Mouse (Mus musculus): ENCODE data around the gene C1qtnf1. TPM values are rescaled to one million over a fixed set of nuclear protein-coding genes. Genes with fewer than 3 reads are reported as not detected.

The C1qtnf1 gene
- polyA plus RNA-seq, 1 experiment from 2014 or later: 15.9 TPM

DNA sequence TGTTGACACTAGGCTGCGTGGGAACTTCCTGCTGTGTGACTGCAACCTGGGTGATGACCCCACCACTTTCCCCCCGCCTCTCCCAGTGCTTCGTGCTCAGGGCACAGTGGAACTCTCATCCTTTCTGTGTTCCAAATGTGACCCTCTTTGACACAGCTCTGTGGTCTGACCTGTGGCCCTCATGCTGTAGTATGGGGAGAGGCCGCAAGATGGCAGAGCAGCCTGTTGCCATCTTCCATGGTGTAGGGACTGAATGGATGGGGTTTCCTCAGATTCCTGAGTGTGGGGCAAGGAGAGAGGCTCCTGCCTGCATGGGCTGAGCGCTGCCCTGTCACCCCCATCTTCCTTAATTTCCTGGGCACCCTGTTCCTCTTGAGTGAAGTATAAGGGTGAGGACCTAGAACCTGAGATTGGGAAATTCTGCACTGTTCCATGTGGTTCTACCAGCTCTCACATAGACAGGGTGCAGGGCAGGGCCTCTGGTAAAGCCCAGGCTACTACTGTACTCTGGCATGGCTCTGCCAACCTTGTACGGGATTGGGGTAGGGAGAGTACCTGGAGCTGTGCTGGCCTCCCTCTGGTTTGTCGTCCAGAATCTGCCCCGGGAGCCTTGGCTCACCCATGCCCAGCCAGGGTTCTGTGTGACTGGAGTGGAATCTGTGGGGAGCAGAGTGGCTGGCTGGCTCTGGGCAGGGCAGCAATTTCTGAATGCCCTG lies 60.3 kb downstream of the C1qtnf1 start:
- DNase-seq (ENCODE audit: low spot score): no peak
- WGBS: 70% methylated on average over 8 of the region's 8 CpGs

DNA sequence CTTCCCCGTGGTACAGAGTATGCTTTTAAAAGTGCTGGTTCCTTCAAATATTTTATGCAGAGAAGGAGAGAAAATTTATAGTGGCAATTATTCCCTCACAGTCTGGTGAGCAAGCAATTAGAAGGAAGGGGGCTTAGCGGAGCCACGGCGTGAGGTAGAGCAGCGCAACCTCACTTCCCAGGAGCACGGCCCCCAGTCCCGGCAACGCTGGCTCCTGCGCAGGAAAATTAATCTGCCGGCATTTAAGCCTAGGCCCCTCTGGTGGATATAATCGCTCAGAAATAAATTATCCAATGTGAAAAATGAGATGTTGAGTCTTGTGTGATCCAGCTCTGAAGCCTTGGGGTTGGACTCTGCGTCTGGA lies 60.9 kb downstream of the C1qtnf1 start:
- Histone ChIP-seq H3K4me3 (ENCODE audit: low read depth, low read length) (no peak overlapping the region), H3K27ac (replicated peaks; ENCODE audit: low read depth, low read length) (no peak overlapping the region), H3K4me2 (ENCODE audit: low read depth, low read length) (no peak overlapping the region), H3K27me3 (replicated peaks; ENCODE audit: control insufficient read depth, insufficient read depth, low read length) (no peaks in the 10 kb centered on the region), H3K9me3 (ENCODE audit: control insufficient read depth, low read length) (no peaks in the 10 kb centered on the region), H3K9ac (ENCODE audit: low read depth, low read length) (0 out of 2 replicates have a peak overlapping the region, but pooled peaks have one; percentile 6), H3K36me3 (ENCODE audit: control insufficient read depth, insufficient read depth, low read length) (no peaks in the 10 kb centered on the region), H3K4me1 (ENCODE audit: control insufficient read depth, insufficient read depth, low read length) (0 out of 2 replicates have a peak, but pooled peaks cover 3% of the 10 kb centered on the region)
- 65% methylated on average over 12 of the region's 12 CpGs for WGBS
- ATAC-seq (ENCODE audit: low read depth) (no peak), DNase-seq (ENCODE audit: low spot score) (no peak)

More for the DNA sequence above, 60.3 kb downstream of the C1qtnf1 start:
- no peak overlapping the region; the same call in 1 of the 2 replicates for H3K27ac ChIP-seq (replicated peaks; ENCODE audit: low read depth, low read length)
- H3K9ac ChIP-seq (ENCODE audit: low read depth, low read length): 0 out of 2 replicates have a peak overlapping the region, but pooled peaks have one; percentile 6
- H3K36me3 ChIP-seq (ENCODE audit: control insufficient read depth, insufficient read depth, low read length): no peaks in the 10 kb centered on the region
- H3K4me3 ChIP-seq (ENCODE audit: low read depth, low read length): no peak overlapping the region
- no peaks in the 10 kb centered on the region for H3K27me3 ChIP-seq (replicated peaks; ENCODE audit: control insufficient read depth, insufficient read depth, low read length)
- ATAC-seq (ENCODE audit: low read depth): no peak
- H3K4me1 ChIP-seq (ENCODE audit: control insufficient read depth, insufficient read depth, low read length): 0 out of 2 replicates have a peak, but pooled peaks cover 3% of the 10 kb centered on the region
- no peak overlapping the region for H3K4me2 ChIP-seq (ENCODE audit: low read depth, low read length)
- no peaks in the 10 kb centered on the region for H3K9me3 ChIP-seq (ENCODE audit: control insufficient read depth, low read length)

DNA sequence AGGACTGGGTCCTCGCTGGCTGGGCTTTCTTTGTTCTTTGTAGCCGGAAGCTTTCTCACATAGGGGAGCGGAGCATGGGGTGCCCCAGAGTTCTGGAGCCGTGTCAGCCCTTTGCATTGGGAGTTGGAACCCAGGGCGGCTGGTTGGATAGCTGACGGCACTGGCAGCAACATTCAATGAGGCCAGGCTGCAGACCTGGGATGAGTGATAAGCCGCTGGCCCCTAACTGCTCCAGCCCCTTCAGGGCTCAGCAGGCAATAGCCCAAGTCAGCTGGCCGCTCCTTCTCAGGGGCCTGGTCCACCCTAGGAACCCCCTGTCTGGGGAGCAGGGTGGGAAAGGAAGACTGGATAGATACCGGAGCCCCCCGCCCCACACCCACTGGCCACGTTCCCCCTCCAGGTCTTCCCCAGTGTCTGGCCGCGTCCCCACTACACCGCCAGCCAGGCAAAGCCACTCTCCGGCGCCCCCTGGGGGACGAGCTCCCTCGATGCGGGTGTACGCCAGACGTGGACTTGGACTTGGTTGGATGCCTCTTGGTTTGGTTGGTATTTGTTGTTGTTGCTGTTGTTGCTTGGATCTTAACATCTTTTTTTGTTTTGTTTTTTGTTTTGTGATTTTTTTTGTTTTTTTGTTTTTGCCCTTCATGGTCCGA lies 62.7 kb downstream of the C1qtnf1 start:
- 22% methylated on average over 19 of the region's 22 CpGs for WGBS
- ATAC-seq (ENCODE audit: low read depth): peak; percentile 67; the same call in 1 of the 2 replicates
- H3K9ac ChIP-seq (ENCODE audit: low read depth, low read length): no peak overlapping the region

DNA sequence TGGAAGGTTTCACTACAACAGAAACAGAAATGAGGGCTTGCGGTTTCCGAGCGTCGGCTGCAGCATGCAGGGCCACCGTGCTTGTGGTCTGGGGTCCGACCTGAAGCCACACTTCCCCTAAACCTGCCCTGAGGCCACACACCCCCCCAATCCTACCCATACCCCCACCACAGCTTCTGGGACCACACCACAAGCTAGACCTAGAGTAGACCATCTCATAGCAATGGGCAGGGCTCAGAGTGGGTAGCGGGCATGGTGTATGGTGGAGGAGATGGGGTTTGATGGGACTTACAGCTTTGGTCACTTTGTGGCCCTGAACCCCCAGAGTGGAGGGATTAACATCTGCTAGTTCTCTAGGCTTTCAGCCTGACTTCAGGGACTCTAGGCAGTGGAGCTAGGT lies 63.2 kb downstream of the C1qtnf1 start:
- Histone ChIP-seq H3K9ac (ENCODE audit: low read depth, low read length) (no peak overlapping the region), H3K36me3 (ENCODE audit: control insufficient read depth, insufficient read depth, low read length) (no peaks in the 10 kb centered on the region), H3K27ac (replicated peaks; ENCODE audit: low read depth, low read length) (no peak overlapping the region), H3K4me1 (ENCODE audit: control insufficient read depth, insufficient read depth, low read length) (peaks cover 3% of the 10 kb centered on the region; the same call in 1 of the 2 replicates), H3K4me2 (ENCODE audit: low read depth, low read length) (no peak overlapping the region), H3K27me3 (replicated peaks; ENCODE audit: control insufficient read depth, insufficient read depth, low read length) (no peaks in the 10 kb centered on the region), H3K9me3 (ENCODE audit: control insufficient read depth, low read length) (no peaks in the 10 kb centered on the region), H3K4me3 (ENCODE audit: low read depth, low read length) (no peak overlapping the region)
- WGBS: 84% methylated on average over 7 of the region's 7 CpGs
- ATAC-seq (ENCODE audit: low read depth) (no peak), DNase-seq (ENCODE audit: low spot score) (no peak)

More for the DNA sequence above, 62.7 kb downstream of the C1qtnf1 start:
- peak; percentile 34 for DNase-seq (ENCODE audit: low spot score)
- H3K4me2 ChIP-seq (ENCODE audit: low read depth, low read length): peak overlapping the region; percentile 38
- H3K9me3 ChIP-seq (ENCODE audit: control insufficient read depth, low read length): no peaks in the 10 kb centered on the region
- no peak overlapping the region for H3K27ac ChIP-seq (replicated peaks; ENCODE audit: low read depth, low read length)
- no peak overlapping the region for H3K4me3 ChIP-seq (ENCODE audit: low read depth, low read length)
- H3K27me3 ChIP-seq (replicated peaks; ENCODE audit: control insufficient read depth, insufficient read depth, low read length): no peaks in the 10 kb centered on the region
- no peaks in the 10 kb centered on the region for H3K36me3 ChIP-seq (ENCODE audit: control insufficient read depth, insufficient read depth, low read length)
- peaks cover 3% of the 10 kb centered on the region; the same call in 1 of the 2 replicates for H3K4me1 ChIP-seq (ENCODE audit: control insufficient read depth, insufficient read depth, low read length)

DNA sequence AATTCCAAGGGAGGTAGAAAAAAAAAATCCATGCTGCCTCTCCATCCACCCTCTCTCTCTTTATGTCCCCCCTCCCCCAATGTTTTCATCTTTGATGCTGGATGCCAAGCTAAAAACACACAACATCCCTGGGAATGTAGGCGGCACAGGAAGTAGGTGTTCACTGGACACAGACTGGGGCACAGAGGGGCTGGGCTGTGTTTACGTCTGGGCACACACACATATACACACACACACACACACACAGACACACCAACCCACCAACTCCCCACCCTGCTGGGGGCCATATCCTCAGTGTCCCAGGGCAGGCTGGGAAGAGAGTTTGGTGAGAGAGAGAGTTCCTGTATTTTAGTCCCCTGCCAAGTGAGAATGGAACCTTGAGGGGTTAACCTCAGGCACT lies 65.5 kb downstream of the C1qtnf1 start:
- H3K4me2 ChIP-seq (ENCODE audit: low read depth, low read length): no peak overlapping the region
- H3K36me3 ChIP-seq (ENCODE audit: control insufficient read depth, insufficient read depth, low read length): no peaks in the 10 kb centered on the region
- H3K9ac ChIP-seq (ENCODE audit: low read depth, low read length): no peak overlapping the region
- WGBS: 82% methylated on average over 2 of the region's 2 CpGs
- peaks cover 3% of the 10 kb centered on the region; the same call in 1 of the 2 replicates for H3K4me1 ChIP-seq (ENCODE audit: control insufficient read depth, insufficient read depth, low read length)
- no peak overlapping the region for H3K4me3 ChIP-seq (ENCODE audit: low read depth, low read length)
- no peaks in the 10 kb centered on the region for H3K27me3 ChIP-seq (replicated peaks; ENCODE audit: control insufficient read depth, insufficient read depth, low read length)
- DNase-seq (ENCODE audit: low spot score) (no peak), ATAC-seq (ENCODE audit: low read depth) (no peak)
- H3K9me3 ChIP-seq (ENCODE audit: control insufficient read depth, low read length): no peaks in the 10 kb centered on the region
- H3K27ac ChIP-seq (replicated peaks; ENCODE audit: low read depth, low read length): no peak overlapping the region

DNA sequence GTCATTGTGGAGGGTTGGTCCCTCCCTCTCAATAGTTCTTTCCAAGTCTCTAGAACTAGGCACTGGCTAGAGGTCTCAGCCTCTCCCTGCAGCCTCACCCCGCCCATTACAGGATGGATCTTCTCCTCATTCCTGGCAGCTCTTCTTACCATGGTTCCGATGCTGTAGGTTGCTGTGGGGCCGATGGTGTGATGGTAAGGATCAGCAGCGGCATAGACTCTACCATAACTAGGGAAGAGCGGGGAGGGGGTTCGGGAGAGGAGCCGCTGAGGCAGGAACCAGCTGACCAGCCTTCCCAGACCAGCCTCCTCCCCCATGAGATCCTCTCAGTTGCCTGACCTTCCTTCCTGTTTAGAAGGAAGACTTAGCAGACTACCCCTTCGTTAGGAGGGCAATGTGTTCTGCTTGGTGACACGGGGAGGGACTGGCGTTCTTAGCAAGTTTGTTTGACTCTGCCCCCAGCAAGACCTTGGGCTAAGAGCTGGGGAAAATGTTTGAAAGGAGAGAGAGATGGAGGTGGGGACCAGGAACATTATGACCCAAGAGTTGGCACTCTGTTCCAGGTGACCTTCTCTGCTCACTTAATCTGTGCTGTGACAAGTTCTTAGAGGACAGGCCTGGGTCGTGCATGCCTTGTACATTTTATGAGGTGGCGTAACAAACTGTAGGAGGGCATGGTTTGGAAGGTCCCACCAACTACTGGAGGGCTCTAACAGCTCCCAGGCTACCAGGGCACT lies 66.2 kb downstream of the C1qtnf1 start:
- ATAC-seq (ENCODE audit: low read depth): no peak
- 79% methylated on average over 12 of the region's 12 CpGs for WGBS
- H3K27ac ChIP-seq (replicated peaks; ENCODE audit: low read depth, low read length): no peak overlapping the region
- no peak overlapping the region for H3K9ac ChIP-seq (ENCODE audit: low read depth, low read length)
- no peaks in the 10 kb centered on the region for H3K9me3 ChIP-seq (ENCODE audit: control insufficient read depth, low read length)
- H3K27me3 ChIP-seq (replicated peaks; ENCODE audit: control insufficient read depth, insufficient read depth, low read length): no peaks in the 10 kb centered on the region
- no peak overlapping the region for H3K4me2 ChIP-seq (ENCODE audit: low read depth, low read length)
- peaks cover 3% of the 10 kb centered on the region; the same call in 1 of the 2 replicates for H3K4me1 ChIP-seq (ENCODE audit: control insufficient read depth, insufficient read depth, low read length)
- no peak overlapping the region for H3K4me3 ChIP-seq (ENCODE audit: low read depth, low read length)
- no peak for DNase-seq (ENCODE audit: low spot score)
- H3K36me3 ChIP-seq (ENCODE audit: control insufficient read depth, insufficient read depth, low read length): no peaks in the 10 kb centered on the region

DNA sequence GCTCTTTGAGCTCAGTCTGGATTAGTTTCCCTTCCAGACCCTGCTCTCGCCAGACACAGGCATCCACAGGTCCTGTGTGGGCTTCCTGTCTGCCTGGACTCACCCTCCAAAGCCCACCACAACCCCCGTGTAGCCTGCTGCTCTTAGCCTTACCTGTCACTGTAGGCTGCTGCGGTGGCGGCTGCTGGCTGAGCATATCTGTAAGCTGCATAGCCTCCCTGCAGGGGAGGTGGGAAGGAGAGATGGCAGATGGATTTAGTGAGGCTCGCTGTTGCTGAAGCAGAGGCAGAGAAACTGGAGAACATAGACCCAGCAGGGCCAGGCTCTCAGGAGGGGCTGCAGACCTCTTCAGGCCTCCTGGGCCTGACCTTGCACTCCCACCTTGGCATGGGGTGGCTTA lies 67.1 kb downstream of the C1qtnf1 start:
- Histone ChIP-seq H3K9ac (ENCODE audit: low read depth, low read length) (no peak overlapping the region), H3K4me1 (ENCODE audit: control insufficient read depth, insufficient read depth, low read length) (peaks cover 3% of the 10 kb centered on the region; the same call in 1 of the 2 replicates), H3K27me3 (replicated peaks; ENCODE audit: control insufficient read depth, insufficient read depth, low read length) (no peaks in the 10 kb centered on the region), H3K9me3 (ENCODE audit: control insufficient read depth, low read length) (no peaks in the 10 kb centered on the region), H3K36me3 (ENCODE audit: control insufficient read depth, insufficient read depth, low read length) (no peaks in the 10 kb centered on the region), H3K4me3 (ENCODE audit: low read depth, low read length) (no peak overlapping the region), H3K27ac (replicated peaks; ENCODE audit: low read depth, low read length) (no peak overlapping the region), H3K4me2 (ENCODE audit: low read depth, low read length) (no peak overlapping the region)
- no peak for DNase-seq (ENCODE audit: low spot score)
- 41% methylated on average over 5 of the region's 5 CpGs for WGBS
- ATAC-seq (ENCODE audit: low read depth): no peak

DNA sequence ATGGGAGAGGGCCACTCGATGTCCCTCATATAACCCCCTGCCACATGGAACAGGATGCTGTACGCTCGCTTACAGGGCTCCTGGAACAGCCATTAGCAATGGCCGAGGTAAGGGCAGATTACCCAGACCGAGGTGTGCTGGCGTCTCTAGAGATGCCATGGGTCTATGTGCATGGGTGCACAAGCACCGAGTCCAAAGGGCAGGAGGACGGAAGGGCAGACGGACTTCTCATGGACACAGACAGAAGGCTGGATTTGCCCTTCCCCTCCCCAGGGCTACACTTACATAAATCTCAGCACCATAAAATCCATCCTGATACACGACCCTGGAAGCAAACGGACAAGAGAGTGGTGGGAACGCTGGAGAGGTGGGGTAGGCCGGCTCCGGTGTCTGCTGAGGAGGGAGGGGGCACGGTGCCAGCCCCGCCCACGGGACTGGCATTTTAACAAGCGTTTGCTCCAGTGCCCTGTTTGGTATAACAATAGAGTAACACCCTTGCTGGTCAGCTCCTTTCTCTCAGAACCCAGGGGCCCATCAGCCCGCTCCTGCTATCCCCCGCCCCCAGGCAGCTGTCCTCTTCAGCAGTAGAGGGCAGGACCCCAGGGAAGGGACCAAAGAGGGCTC lies 68.2 kb downstream of the C1qtnf1 start:
- ATAC-seq (ENCODE audit: low read depth): no peak
- Histone ChIP-seq H3K36me3 (ENCODE audit: control insufficient read depth, insufficient read depth, low read length) (no peaks in the 10 kb centered on the region), H3K4me3 (ENCODE audit: low read depth, low read length) (no peak overlapping the region), H3K9ac (ENCODE audit: low read depth, low read length) (no peak overlapping the region), H3K27me3 (replicated peaks; ENCODE audit: control insufficient read depth, insufficient read depth, low read length) (no peaks in the 10 kb centered on the region), H3K9me3 (ENCODE audit: control insufficient read depth, low read length) (no peaks in the 10 kb centered on the region), H3K27ac (replicated peaks; ENCODE audit: low read depth, low read length) (no peak overlapping the region), H3K4me1 (ENCODE audit: control insufficient read depth, insufficient read depth, low read length) (no peaks in the 10 kb centered on the region; the same call in 1 of the 2 replicates), H3K4me2 (ENCODE audit: low read depth, low read length) (no peak overlapping the region)
- no peak for DNase-seq (ENCODE audit: low spot score)
- WGBS: 61% methylated on average over 18 of the region's 20 CpGs

All from embryonic facial prominence, embryonic 14.5 days (tissue).